Mouse (Mus musculus): ENCODE measurements at regions not wholly inside any gene's neighbourhood (a gene's known extent, or its start where the extent isn't known, plus 50 kb on each side); places are given as distances from the start of the nearest gene placed in this dataset.
A peak's percentile ranks its signal among the peaks of the same experiment; 100 is the strongest.

- H3K27me3 ChIP-seq (replicated peaks): no peaks in the 10 kb centered on the region
- no peak overlapping the region for H3K27ac ChIP-seq
- H3K4me3 ChIP-seq: no peak overlapping the region
- H3K9me3 ChIP-seq: no peaks in the 10 kb centered on the region
- H3K4me1 ChIP-seq: no peaks in the 10 kb centered on the region
- peak overlapping the region; percentile 45 for H3K4me2 ChIP-seq (replicated peaks)
- no peaks in the 10 kb centered on the region for H3K36me3 ChIP-seq
- H3K9ac ChIP-seq: no peak overlapping the region
- 6% methylated on average over 12 of the region's 12 CpGs for WGBS
- no peak for ATAC-seq (ENCODE audit: low FRiP score, low read depth)
Measured at GRCm38 (mm10) chr12:71768471-71768870, 62.4 kb upstream of the Daam1 start.

DNA sequence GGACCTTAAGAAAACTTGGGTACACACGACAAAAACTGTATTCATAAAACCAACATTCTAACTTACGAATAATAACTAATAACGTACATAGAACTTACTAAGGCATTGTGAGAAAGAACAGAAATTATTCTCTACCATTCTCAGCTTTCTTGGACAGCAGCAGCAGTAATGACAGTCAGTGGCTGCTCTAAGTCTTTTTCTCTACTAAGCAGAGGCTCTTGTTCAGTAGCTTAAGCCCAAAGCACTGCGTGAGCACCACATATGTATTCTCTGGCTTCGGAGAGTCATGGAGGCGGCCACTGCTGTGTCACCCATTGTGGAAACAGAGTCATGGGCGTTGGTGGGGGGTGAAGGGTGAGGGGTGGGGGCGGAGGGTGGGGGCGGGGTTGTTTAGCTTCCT, 62.0 kb upstream of the Daam1 start:
- H3K9me3 ChIP-seq: no peaks in the 10 kb centered on the region
- no peaks in the 10 kb centered on the region for H3K27me3 ChIP-seq (replicated peaks)
- no peak overlapping the region for H3K27ac ChIP-seq
- no peaks in the 10 kb centered on the region for H3K36me3 ChIP-seq
- WGBS: 34% methylated on average over 9 of the region's 9 CpGs
- H3K4me1 ChIP-seq: no peaks in the 10 kb centered on the region
- no peak overlapping the region for H3K9ac ChIP-seq
- ATAC-seq (ENCODE audit: low FRiP score, low read depth): no peak
- peak overlapping the region; percentile 45 for H3K4me2 ChIP-seq (replicated peaks)
- H3K4me3 ChIP-seq: no peak overlapping the region

DNA sequence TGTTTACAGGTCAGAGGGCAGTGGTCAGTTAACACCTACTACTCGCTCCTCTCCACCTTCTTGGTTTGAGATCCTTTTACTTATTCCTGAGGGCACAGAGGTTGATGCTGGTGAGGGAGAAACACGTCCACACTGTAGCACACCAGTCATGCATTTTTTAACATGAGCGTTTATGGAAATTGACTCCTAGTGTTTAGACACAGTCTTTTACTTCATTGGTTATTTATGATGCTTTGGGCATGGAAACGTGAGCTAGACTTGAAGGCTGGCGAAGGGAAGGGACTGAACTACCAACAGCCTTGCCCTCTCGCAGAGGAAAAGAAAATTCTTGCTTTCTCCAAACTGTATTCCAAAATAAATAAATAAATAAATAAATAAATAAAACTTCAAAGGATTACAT, 61.6 kb upstream of the Daam1 start:
- Histone ChIP-seq H3K27ac (no peak overlapping the region), H3K27me3 (replicated peaks) (no peaks in the 10 kb centered on the region), H3K4me1 (no peaks in the 10 kb centered on the region), H3K4me3 (no peak overlapping the region), H3K36me3 (no peaks in the 10 kb centered on the region), H3K4me2 (replicated peaks) (peak overlapping the region; percentile 45; the same call in 1 of the 2 replicates), H3K9me3 (no peaks in the 10 kb centered on the region), H3K9ac (no peak overlapping the region)
- ATAC-seq (ENCODE audit: low FRiP score, low read depth): no peak
- 55% methylated on average over 6 of the region's 6 CpGs for WGBS

DNA sequence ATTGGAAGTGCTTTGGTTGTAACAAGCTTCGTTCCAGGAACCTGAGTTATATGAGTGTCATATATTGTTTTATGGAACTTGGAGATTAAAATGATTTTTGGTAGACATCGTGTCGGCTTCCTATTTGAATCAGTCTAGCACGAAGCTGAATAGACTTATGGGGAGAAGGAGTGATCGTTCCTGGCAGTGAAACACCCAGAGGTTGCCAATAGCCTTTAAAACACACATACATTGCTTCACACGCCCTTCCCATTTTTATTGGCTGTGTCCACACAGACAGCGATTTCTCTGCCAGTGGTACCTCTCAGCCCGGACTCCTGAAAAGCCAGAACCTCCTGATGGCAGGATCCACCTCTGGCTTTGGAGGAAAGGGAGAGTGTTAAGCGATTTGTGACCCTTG, 57.0 kb upstream of the Daam1 start:
- no peak for ATAC-seq (ENCODE audit: low FRiP score, low read depth)
- H3K27me3 ChIP-seq (replicated peaks): no peaks in the 10 kb centered on the region
- H3K9me3 ChIP-seq: no peaks in the 10 kb centered on the region
- H3K4me2 ChIP-seq (replicated peaks): no peak overlapping the region
- no peak overlapping the region for H3K27ac ChIP-seq
- no peaks in the 10 kb centered on the region; the same call in 1 of the 2 replicates for H3K4me1 ChIP-seq
- H3K36me3 ChIP-seq: no peaks in the 10 kb centered on the region
- no peak overlapping the region for H3K4me3 ChIP-seq
- no peak overlapping the region for H3K9ac ChIP-seq
- WGBS: 85% methylated on average over 9 of the region's 9 CpGs

GRCm38 (mm10) chr12:71775126-71775525, 55.8 kb upstream of the Daam1 start:
- H3K4me3 ChIP-seq: no peak overlapping the region
- H3K27ac ChIP-seq: no peak overlapping the region
- no peaks in the 10 kb centered on the region for H3K36me3 ChIP-seq
- H3K9me3 ChIP-seq: no peaks in the 10 kb centered on the region
- 79% methylated on average over 12 of the region's 12 CpGs for WGBS
- no peak overlapping the region for H3K4me2 ChIP-seq (replicated peaks)
- no peaks in the 10 kb centered on the region for H3K27me3 ChIP-seq (replicated peaks)
- no peaks in the 10 kb centered on the region; the same call in 1 of the 2 replicates for H3K4me1 ChIP-seq
- ATAC-seq (ENCODE audit: low FRiP score, low read depth): no peak
- no peak overlapping the region for H3K9ac ChIP-seq

DNA sequence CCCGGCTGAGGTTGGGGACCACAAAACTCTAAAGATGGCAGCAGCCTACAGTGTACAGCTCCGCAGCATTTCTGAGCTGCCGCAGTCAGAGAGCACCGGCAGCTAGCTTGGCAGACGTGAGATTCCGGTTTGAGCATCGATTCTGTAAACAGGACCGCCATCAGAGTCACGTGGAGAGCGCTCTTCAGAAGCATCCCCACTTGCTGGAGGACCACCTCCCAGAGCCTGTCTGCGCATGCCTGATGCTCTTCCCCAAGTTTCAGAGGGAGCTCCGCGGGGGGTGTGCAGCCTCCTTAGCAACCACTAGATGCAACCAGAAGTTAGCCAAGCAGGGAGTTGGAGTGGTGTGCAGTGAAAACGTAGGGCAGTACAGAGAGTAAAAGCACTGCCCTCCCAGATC, 52.7 kb upstream of the Daam1 start:
- H3K9ac ChIP-seq: no peak overlapping the region
- no peaks in the 10 kb centered on the region; the same call in 1 of the 2 replicates for H3K4me1 ChIP-seq
- H3K4me2 ChIP-seq (replicated peaks): peak overlapping the region; percentile 42
- no peaks in the 10 kb centered on the region for H3K36me3 ChIP-seq
- H3K27ac ChIP-seq: no peak overlapping the region
- WGBS: 35% methylated on average over 14 of the region's 14 CpGs
- H3K4me3 ChIP-seq: no peak overlapping the region
- ATAC-seq (ENCODE audit: low FRiP score, low read depth): no peak
- H3K27me3 ChIP-seq (replicated peaks): no peaks in the 10 kb centered on the region
- H3K9me3 ChIP-seq: no peaks in the 10 kb centered on the region

DNA sequence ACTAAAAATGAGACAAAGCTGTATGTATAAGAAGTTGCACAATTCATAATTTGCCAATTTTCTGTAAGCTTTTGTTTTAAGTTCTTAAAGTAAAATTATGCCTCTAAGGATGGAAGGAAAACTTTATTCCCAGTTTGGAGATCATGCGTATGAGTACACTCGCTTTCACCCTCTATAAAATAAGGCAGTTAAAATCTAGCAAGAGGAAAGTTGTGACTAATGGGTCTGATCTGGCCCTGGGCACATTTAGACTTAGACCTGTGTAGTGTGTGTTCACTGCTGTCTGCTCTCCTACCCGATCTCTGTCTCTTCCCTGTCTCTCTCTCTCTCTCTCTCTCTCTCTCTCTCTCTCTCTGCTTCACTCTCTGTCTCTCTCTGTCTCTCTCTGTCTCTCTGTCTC, 51.9 kb upstream of the Daam1 start:
- Histone ChIP-seq H3K4me1 (no peaks in the 10 kb centered on the region; the same call in 1 of the 2 replicates), H3K27ac (no peak overlapping the region)
- WGBS: 86% methylated on average over 3 of the region's 3 CpGs

GRCm38 (mm10) chr12:71779418-71779817, 51.5 kb upstream of the Daam1 start:
- H3K4me2 ChIP-seq (replicated peaks): no peak overlapping the region
- H3K27me3 ChIP-seq (replicated peaks): no peaks in the 10 kb centered on the region
- H3K27ac ChIP-seq: no peak overlapping the region
- ATAC-seq (ENCODE audit: low FRiP score, low read depth): no peak
- no peaks in the 10 kb centered on the region for H3K36me3 ChIP-seq
- WGBS: 52% methylated on average over 6 of the region's 6 CpGs
- no peaks in the 10 kb centered on the region for H3K9me3 ChIP-seq
- no peaks in the 10 kb centered on the region; the same call in 1 of the 2 replicates for H3K4me1 ChIP-seq
- H3K9ac ChIP-seq: no peak overlapping the region
- no peak overlapping the region for H3K4me3 ChIP-seq

More for the DNA sequence above, 51.9 kb upstream of the Daam1 start:
- Histone ChIP-seq H3K9me3 (no peaks in the 10 kb centered on the region), H3K27me3 (replicated peaks) (no peaks in the 10 kb centered on the region), H3K9ac (no peak overlapping the region), H3K4me3 (no peak overlapping the region), H3K36me3 (no peaks in the 10 kb centered on the region), H3K4me2 (replicated peaks) (no peak overlapping the region)
- ATAC-seq (ENCODE audit: low FRiP score, low read depth): no peak
